Mouse (Mus musculus) yolk sac, embryonic 10.5 days (tissue): Measurements from ENCODE around the gene Sdk1.

Experiments
- DNase-seq: peaks from one replicate; pipeline ENCODE4 v3.0.0-alpha.2; 2017; ENCODE audit warnings: low spot score

Sdk1 gene

GRCm38 (mm10) chr5:141897481-141897880, 656.2 kb downstream of the Sdk1 start:
- DNase-seq = no peak

- no peak for DNase-seq
Observed at GRCm38 (mm10) chr5:141899751-141900150, 658.5 kb downstream of the Sdk1 start.

- DNase-seq = no peak
Observed at GRCm38 (mm10) chr5:141902544-141903250, 661.4 kb downstream of the Sdk1 start.

- DNase-seq = no peak
Observed at GRCm38 (mm10) chr5:141910444-141910843, 669.2 kb downstream of the Sdk1 start.

- no peak for DNase-seq
Observed at GRCm38 (mm10) chr5:141910886-141911285, 669.6 kb downstream of the Sdk1 start.

GRCm38 (mm10) chr5:141912881-141913280, 671.6 kb downstream of the Sdk1 start:
- no peak for DNase-seq

GRCm38 (mm10) chr5:141916954-141917353, 675.7 kb downstream of the Sdk1 start:
- DNase-seq = no peak

GRCm38 (mm10) chr5:141939000-141939399, 697.7 kb downstream of the Sdk1 start:
- no peak for DNase-seq

GRCm38 (mm10) chr5:141940636-141941035, 699.3 kb downstream of the Sdk1 start:
- DNase-seq = no peak

- no peak for DNase-seq
Observed at GRCm38 (mm10) chr5:141950791-141951190, 709.5 kb downstream of the Sdk1 start.

GRCm38 (mm10) chr5:141952270-141952669, 711.0 kb downstream of the Sdk1 start:
- no peak for DNase-seq

- DNase-seq = no peak
Observed at GRCm38 (mm10) chr5:141952708-141953490, 711.6 kb downstream of the Sdk1 start.

- no peak for DNase-seq
Observed at GRCm38 (mm10) chr5:141971071-141971470, 729.8 kb downstream of the Sdk1 start.

- no peak for DNase-seq
Observed at GRCm38 (mm10) chr5:141979511-141979910, 738.2 kb downstream of the Sdk1 start.

GRCm38 (mm10) chr5:141980746-141981145, 739.5 kb downstream of the Sdk1 start:
- no peak for DNase-seq

GRCm38 (mm10) chr5:141984322-141984721, 743.0 kb downstream of the Sdk1 start:
- DNase-seq = no peak

- peak; percentile 49 for DNase-seq
Observed at GRCm38 (mm10) chr5:141985003-141985402, 743.7 kb downstream of the Sdk1 start.

GRCm38 (mm10) chr5:141985551-141985950, 744.3 kb downstream of the Sdk1 start:
- no peak for DNase-seq

GRCm38 (mm10) chr5:141987287-141987799, 746.1 kb downstream of the Sdk1 start:
- DNase-seq = no peak

- DNase-seq = no peak
Observed at GRCm38 (mm10) chr5:141988685-141989084, 747.4 kb downstream of the Sdk1 start.

GRCm38 (mm10) chr5:141994192-141994591, 752.9 kb downstream of the Sdk1 start:
- no peak for DNase-seq

GRCm38 (mm10) chr5:142000247-142000646, 759.0 kb downstream of the Sdk1 start:
- DNase-seq = no peak

GRCm38 (mm10) chr5:142001131-142001530, 759.8 kb downstream of the Sdk1 start:
- no peak for DNase-seq
